Mouse (Mus musculus) E14TG2a.4 (cell line): ENCODE results near the gene Gipc3.

Experiments
- H3K27me3 ChIP-seq: 2 replicates; pipeline ENCODE4 v1.6.1; 2014; ENCODE audit warnings: low read length, control low read depth; ENCODE audit not compliant: insufficient read depth
- H3K36me3 ChIP-seq: 2 replicates; pipeline ENCODE4 v1.6.1; 2014; ENCODE audit warnings: low read length, control low read depth; ENCODE audit not compliant: insufficient read depth
- H3K4me1 ChIP-seq: replicated peaks from 2 replicates; pipeline ENCODE4 v1.6.1; 2014; ENCODE audit warnings: low read depth, low read length, control low read depth
- H3K4me3 ChIP-seq: replicated peaks from 2 replicates; pipeline ENCODE4 v1.5.1; 2014; ENCODE audit warnings: mild to moderate bottlenecking, low read length
- H3K9me3 ChIP-seq: 2 replicates; pipeline ENCODE4 v1.6.1; 2014; ENCODE audit warnings: low read length, control low read depth
- CTCF ChIP-seq: conservative IDR thresholded peaks from 2 replicates; pipeline ENCODE4 v1.5.1; 2014; ENCODE audit warnings: low read length
- NANOG ChIP-seq: IDR thresholded peaks from 2 replicates; pipeline ENCODE4 v1.6.1; 2014; ENCODE audit warnings: borderline replicate concordance, low read length, mixed read lengths
- POU5F1 ChIP-seq: IDR thresholded peaks from 2 replicates; pipeline ENCODE4 v1.6.1; 2014; ENCODE audit warnings: low read length, borderline replicate concordance

Gipc3 gene

GRCm38 (mm10) chr10:81377793-81378552, 34.9 kb upstream of the Gipc3 start, which contains the start of gene Fzr1:
Gene Fzr1 (minus strand): TSS chr10:81378516.
- H3K27me3 ChIP-seq, result no peaks in the 10 kb centered on the region
- H3K4me1 ChIP-seq, result peaks cover 76% of the 10 kb centered on the region
- H3K9me3 ChIP-seq, result no peaks in the 10 kb centered on the region
- peak within 1 kb of the TSS; percentile 96 for H3K4me3 ChIP-seq
- TF ChIP-seq POU5F1, result no peak
- peaks cover 46% of the 10 kb centered on the region for H3K36me3 ChIP-seq

DNA sequence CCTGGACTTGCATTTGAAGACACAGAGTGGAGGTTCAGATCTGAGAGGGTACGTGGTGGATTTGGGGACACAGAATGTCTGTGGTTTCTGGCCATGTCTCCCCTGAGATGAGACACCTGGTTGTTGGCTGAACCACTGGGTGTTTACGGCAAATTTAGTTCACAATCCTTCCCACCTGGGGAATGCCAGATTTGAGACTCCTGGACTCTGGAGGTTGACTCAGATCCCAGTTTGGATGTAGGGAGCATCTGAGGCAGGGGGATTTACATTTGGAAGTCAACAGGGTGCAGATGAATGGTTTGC, 34.2 kb upstream of the Gipc3 start:
- H3K4me1 ChIP-seq, result peaks cover 83% of the 10 kb centered on the region
- H3K36me3 ChIP-seq, result peaks cover 53% of the 10 kb centered on the region
- no peaks in the 10 kb centered on the region for H3K9me3 ChIP-seq
- TF ChIP-seq NANOG (no peak), CTCF (no peak), POU5F1 (no peak)
- peak overlapping the region; percentile 96 for H3K4me3 ChIP-seq
- no peaks in the 10 kb centered on the region for H3K27me3 ChIP-seq

DNA sequence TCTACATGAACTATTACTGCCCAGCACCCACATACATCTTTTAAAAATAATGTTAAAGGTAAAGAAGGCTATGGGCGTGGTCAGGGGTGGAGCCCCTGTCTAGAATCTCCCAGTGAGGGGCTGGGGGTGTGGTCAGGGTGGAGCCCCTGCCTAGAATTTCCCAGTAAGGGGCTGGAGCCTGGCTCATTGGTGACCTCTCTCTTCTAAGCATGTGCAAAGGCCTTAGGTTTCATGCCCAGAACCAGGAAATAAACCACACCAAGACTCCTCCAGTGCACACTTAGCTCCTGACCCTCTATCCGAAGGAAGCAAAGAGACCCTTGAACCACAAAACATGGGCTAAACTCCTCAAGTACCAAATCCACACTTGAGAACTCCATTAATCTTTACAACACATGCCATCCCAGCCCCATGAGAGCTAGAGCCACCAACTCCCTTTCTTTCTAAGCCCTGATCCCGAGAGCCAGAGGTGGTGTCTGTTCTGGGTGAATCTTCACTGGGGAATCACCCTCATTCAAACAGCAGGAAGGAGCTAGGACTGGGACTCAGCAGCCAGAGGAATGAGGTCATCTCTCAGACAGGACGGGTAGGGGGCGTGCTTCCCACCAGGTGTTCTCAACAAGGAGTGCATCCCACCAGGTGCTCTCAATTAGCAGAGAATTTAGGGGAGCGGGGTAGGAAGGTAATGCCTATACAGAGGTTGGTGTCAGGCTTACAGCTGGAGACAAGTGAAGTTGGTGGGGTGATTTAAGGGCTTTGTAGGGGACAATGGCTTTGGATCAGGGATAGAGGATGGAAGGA, 33.7 kb upstream of the Gipc3 start:
- Histone ChIP-seq H3K36me3 (peaks cover 58% of the 10 kb centered on the region), H3K27me3 (no peaks in the 10 kb centered on the region), H3K4me1 (peaks cover 85% of the 10 kb centered on the region), H3K9me3 (no peaks in the 10 kb centered on the region), H3K4me3 (peak overlapping the region; percentile 96)
- no peak for TF ChIP-seq CTCF
- no peak for TF ChIP-seq POU5F1
- TF ChIP-seq NANOG, result no peak

DNA sequence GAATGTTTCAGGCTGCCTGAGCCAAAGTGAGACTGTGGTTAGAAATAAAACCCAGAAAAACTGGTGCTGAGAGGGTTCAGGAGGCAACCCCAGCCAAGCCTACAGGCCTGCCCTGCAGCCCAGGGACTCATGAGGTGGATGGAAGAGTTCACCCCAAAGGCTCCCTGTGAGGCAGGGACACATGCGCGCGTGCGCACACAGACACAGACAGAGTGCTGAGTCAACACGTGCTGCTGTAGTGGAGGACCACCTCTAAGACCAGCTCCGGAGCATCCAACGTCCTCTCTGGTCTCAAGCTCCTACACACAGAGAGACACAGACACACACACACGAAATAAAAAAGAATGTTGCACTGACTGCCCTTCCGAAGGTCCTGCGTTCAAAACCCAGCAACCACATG, 32.3 kb upstream of the Gipc3 start:
- Histone ChIP-seq H3K27me3 (no peaks in the 10 kb centered on the region), H3K9me3 (no peaks in the 10 kb centered on the region), H3K4me1 (peaks cover 85% of the 10 kb centered on the region), H3K36me3 (peaks cover 72% of the 10 kb centered on the region), H3K4me3 (peak overlapping the region; percentile 96)
- no peak for TF ChIP-seq POU5F1
- no peak for TF ChIP-seq CTCF
- no peak for TF ChIP-seq NANOG

DNA sequence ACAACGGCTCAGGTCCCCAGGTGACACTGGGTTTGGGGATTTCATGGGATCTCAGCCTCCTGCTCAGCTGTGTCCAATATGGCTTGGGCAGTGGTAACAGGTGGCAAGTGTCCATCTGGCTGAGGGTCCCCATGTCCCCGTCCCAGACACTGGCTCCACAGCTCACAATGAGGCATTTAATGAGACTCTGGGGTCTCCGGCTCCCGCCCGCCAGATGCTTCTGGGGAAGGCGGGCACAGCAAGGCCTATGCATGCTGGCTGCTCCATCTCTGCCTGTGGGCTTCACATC, 24.1 kb upstream of the Gipc3 start:
- Histone ChIP-seq H3K27me3 (peaks cover 2% of the 10 kb centered on the region; the same call in 1 of the 2 replicates), H3K4me3 (no peak overlapping the region), H3K9me3 (no peaks in the 10 kb centered on the region), H3K4me1 (peaks cover 98% of the 10 kb centered on the region), H3K36me3 (peaks cover 91% of the 10 kb centered on the region)
- TF ChIP-seq POU5F1, result no peak
- no peak for TF ChIP-seq CTCF
- TF ChIP-seq NANOG, result no peak

GRCm38 (mm10) chr10:81366477-81367206, 23.6 kb upstream of the Gipc3 start:
- H3K4me1 ChIP-seq, result peaks cover 98% of the 10 kb centered on the region

DNA sequence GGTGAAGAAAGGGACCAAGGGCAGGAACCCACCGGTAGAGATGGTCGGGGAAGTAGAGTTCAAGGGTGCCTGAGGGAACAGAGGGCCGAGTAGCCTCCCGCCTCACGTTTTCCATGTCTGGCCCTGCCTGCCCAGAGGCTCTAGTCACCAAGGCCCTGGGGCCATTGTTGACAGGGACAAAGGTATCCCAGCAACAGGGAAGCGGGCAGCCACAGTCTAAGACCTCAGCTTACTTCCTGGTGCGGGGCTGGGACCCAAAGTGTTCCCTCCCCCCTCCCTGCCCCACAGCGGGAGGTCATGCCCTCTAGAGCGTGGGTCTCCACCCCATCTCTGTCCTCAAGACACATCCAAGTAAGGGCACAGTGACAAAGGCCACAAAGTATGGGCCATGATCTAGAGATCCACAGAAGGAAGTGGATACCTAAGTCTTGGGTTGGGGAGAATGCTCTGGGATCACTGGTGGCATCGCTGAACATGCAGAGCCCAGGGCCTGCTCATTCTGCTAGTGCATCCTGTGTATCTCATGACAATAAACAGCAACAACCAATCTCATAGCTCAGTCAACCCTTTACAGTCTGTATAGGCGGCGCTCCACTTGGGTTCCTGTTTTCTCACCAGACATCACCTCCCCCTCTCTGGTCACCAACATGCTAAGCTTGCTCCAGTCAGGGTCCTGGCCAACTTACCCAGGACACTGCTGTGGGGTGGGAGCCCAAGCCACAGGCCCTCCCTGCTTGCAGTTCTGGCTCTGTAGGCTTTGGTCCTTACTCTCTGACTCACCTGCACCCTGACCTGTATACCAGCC, 22.8 kb upstream of the Gipc3 start, which contains the start of gene 4930404N11Rik:
Gene 4930404N11Rik, minus strand, starts transcription at position 145 of the 805 bp plus-strand sequence.
- TF ChIP-seq CTCF (no peak), POU5F1 (no peak), NANOG (no peak)
- Histone ChIP-seq H3K4me1 (peaks cover 98% of the 10 kb centered on the region), H3K4me3 (peak within 1 kb of the TSS; percentile 66), H3K27me3 (peaks cover 2% of the 10 kb centered on the region; the same call in 1 of the 2 replicates), H3K36me3 (peaks cover 91% of the 10 kb centered on the region), H3K9me3 (no peaks in the 10 kb centered on the region)

More at GRCm38 (mm10) chr10:81366477-81367206, 23.6 kb upstream of the Gipc3 start:
- Histone ChIP-seq H3K27me3 (peaks cover 2% of the 10 kb centered on the region; the same call in 1 of the 2 replicates), H3K36me3 (peaks cover 91% of the 10 kb centered on the region), H3K4me3 (no peak overlapping the region), H3K9me3 (no peaks in the 10 kb centered on the region)
- no peak for TF ChIP-seq CTCF
- no peak for TF ChIP-seq NANOG
- no peak for TF ChIP-seq POU5F1

DNA sequence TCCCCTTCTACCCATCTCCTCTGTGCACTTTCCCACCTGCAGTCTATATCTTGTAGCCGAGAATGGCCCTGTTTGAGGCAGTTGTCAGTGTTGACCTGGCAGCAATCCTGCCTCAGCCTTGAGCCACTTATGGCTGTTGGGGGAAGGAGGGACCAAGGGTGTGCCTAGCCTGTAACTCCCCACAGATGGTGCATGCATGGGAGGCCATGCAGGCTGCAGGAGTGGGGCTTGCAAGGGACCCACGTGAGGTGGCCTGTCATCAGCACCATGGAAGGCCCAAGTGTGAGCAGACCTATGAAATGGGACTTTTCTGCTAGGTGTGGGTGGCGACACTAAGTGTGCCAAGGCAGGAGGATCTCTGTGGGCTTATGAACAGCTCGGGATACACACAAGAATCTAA, 22.0 kb upstream of the Gipc3 start:
- H3K27me3 ChIP-seq, result peaks cover 2% of the 10 kb centered on the region; the same call in 1 of the 2 replicates
- H3K4me3 ChIP-seq, result peak overlapping the region; percentile 66; the same call in 1 of the 2 replicates
- H3K4me1 ChIP-seq, result peaks cover 100% of the 10 kb centered on the region
- H3K36me3 ChIP-seq, result peaks cover 91% of the 10 kb centered on the region
- no peaks in the 10 kb centered on the region for H3K9me3 ChIP-seq
- TF ChIP-seq CTCF (no peak), NANOG (no peak), POU5F1 (no peak)
